ENCODE assay signal across 28 mouse cellular contexts in genomic region chr3:109775200-109775599, GRCm38 (mm10).
DNase-seq lines count a peak whose midpoint lies in the region; ATAC-seq and TF ChIP-seq lines count a peak whose summit lies in the region.
"Had no signal": no experiment of that assay in that cellular context is flagged by ENCODE, and none has a peak within 500 bp of the region (broad histone marks: within the 10 kb centered on the region; RNA-seq: fewer than 3 reads in every experiment).

No protein-coding gene starts in this region.

- H3K9ac ChIP-seq in hindbrain, embryonic 11.5 days (ENCODE audit: low read depth, low read length), result no peak overlapping the region
- no peak overlapping the region for H3K9ac ChIP-seq in hindbrain, postnatal 0 days (replicated peaks; ENCODE audit: low read length)
- no peak overlapping the region for H3K9ac ChIP-seq in kidney, embryonic 16.5 days (replicated peaks; ENCODE audit: low read length)
- H3K9ac ChIP-seq in limb, embryonic 13.5 days, result no peak overlapping the region
- H3K9ac ChIP-seq: embryonic facial prominence, embryonic 13.5 days; embryonic facial prominence, embryonic 15.5 days; forebrain, embryonic 12.5 days had no signal

- H3K27ac ChIP-seq in hindbrain, embryonic 11.5 days (ENCODE audit: low read depth, low read length), result no peak overlapping the region
- no peak overlapping the region for H3K27ac ChIP-seq in hindbrain, postnatal 0 days
- no peak overlapping the region for H3K27ac ChIP-seq in kidney, embryonic 16.5 days (ENCODE audit: low read length)
- H3K27ac ChIP-seq in limb, embryonic 13.5 days, result no peak overlapping the region
- H3K27ac ChIP-seq: embryonic facial prominence, embryonic 13.5 days; embryonic facial prominence, embryonic 15.5 days; forebrain, embryonic 10.5 days; forebrain, embryonic 12.5 days had no signal

- TF ChIP-seq CTCF in hindbrain, postnatal 0 days (IDR thresholded peaks at IDR 0.05; ENCODE audit: low read depth), result no peak

- no peaks in the 10 kb centered on the region for H3K4me1 ChIP-seq in hindbrain, embryonic 11.5 days (replicated peaks; ENCODE audit: control insufficient read depth, insufficient read depth, low read length)
- no peaks in the 10 kb centered on the region for H3K4me1 ChIP-seq in hindbrain, postnatal 0 days (ENCODE audit: insufficient read depth, low read length)
- H3K4me1 ChIP-seq in kidney, embryonic 16.5 days (ENCODE audit: insufficient read depth, low read length), result no peaks in the 10 kb centered on the region
- peaks cover 13% of the 10 kb centered on the region; the same call in 1 of the 2 replicates for H3K4me1 ChIP-seq in limb, embryonic 13.5 days
- H3K4me1 ChIP-seq: embryonic facial prominence, embryonic 15.5 days; forebrain, embryonic 10.5 days; forebrain, embryonic 12.5 days had no signal

- no peaks in the 10 kb centered on the region for H3K9me3 ChIP-seq in hindbrain, embryonic 11.5 days (ENCODE audit: control insufficient read depth, low read length)
- H3K9me3 ChIP-seq in hindbrain, postnatal 0 days (ENCODE audit: low read length), result no peaks in the 10 kb centered on the region
- H3K9me3 ChIP-seq in kidney, embryonic 16.5 days (ENCODE audit: low read length), result no peaks in the 10 kb centered on the region
- H3K9me3 ChIP-seq in limb, embryonic 13.5 days, result no peaks in the 10 kb centered on the region
- H3K9me3 ChIP-seq: embryonic facial prominence, embryonic 13.5 days; embryonic facial prominence, embryonic 15.5 days; forebrain, embryonic 10.5 days; forebrain, embryonic 12.5 days had no signal

- WGBS in hindbrain, embryonic 11.5 days, result 66% methylated on average over 2 of the region's 2 CpGs
- 76% methylated on average over 2 of the region's 2 CpGs for whole genome bisulfite sequencing in hindbrain, postnatal 0 days
- 38% methylated on average over 2 of the region's 2 CpGs for WGBS in kidney, embryonic 16.5 days
- 15% methylated on average over 2 of the region's 2 CpGs for WGBS in limb, embryonic 13.5 days

- H3K27me3 ChIP-seq in hindbrain, embryonic 11.5 days (ENCODE audit: control insufficient read depth, insufficient read depth, low read length), result no peaks in the 10 kb centered on the region
- H3K27me3 ChIP-seq in hindbrain, postnatal 0 days (ENCODE audit: insufficient read depth, low read length), result no peaks in the 10 kb centered on the region
- no peaks in the 10 kb centered on the region for H3K27me3 ChIP-seq in kidney, embryonic 16.5 days (ENCODE audit: insufficient read depth, low read length)
- H3K27me3 ChIP-seq in limb, embryonic 13.5 days, result no peaks in the 10 kb centered on the region
- H3K27me3 ChIP-seq: CH12.LX; embryonic facial prominence, embryonic 13.5 days; embryonic facial prominence, embryonic 15.5 days; forebrain, embryonic 12.5 days; Patski had no signal

- H3K4me2 ChIP-seq in hindbrain, embryonic 11.5 days (replicated peaks; ENCODE audit: low read depth, low read length), result no peak overlapping the region
- no peak overlapping the region for H3K4me2 ChIP-seq in hindbrain, postnatal 0 days (ENCODE audit: low read depth, low read length)
- no peak overlapping the region for H3K4me2 ChIP-seq in kidney, embryonic 16.5 days (replicated peaks; ENCODE audit: low read depth, low read length)
- no peak overlapping the region for H3K4me2 ChIP-seq in limb, embryonic 13.5 days (replicated peaks)
- H3K4me2 ChIP-seq: embryonic facial prominence, embryonic 13.5 days; embryonic facial prominence, embryonic 15.5 days; forebrain, embryonic 12.5 days had no signal

- H3K4me3 ChIP-seq in hindbrain, embryonic 11.5 days (ENCODE audit: low read depth, low read length), result no peak overlapping the region
- H3K4me3 ChIP-seq in hindbrain, postnatal 0 days (ENCODE audit: low read length), result no peak overlapping the region
- H3K4me3 ChIP-seq in kidney, embryonic 16.5 days (ENCODE audit: low read length), result no peak overlapping the region
- no peak overlapping the region for H3K4me3 ChIP-seq in limb, embryonic 13.5 days
- H3K4me3 ChIP-seq: embryonic facial prominence, embryonic 13.5 days; embryonic facial prominence, embryonic 15.5 days; erythroblast, embryonic 14.5 days; forebrain, embryonic 10.5 days; forebrain, embryonic 12.5 days had no signal

- H3K36me3 ChIP-seq in hindbrain, embryonic 11.5 days (ENCODE audit: control insufficient read depth, insufficient read depth, low read length), result no peaks in the 10 kb centered on the region
- H3K36me3 ChIP-seq in hindbrain, postnatal 0 days (ENCODE audit: insufficient read depth, low read length), result no peaks in the 10 kb centered on the region
- no peaks in the 10 kb centered on the region for H3K36me3 ChIP-seq in kidney, embryonic 16.5 days (ENCODE audit: insufficient read depth, low read length)
- no peaks in the 10 kb centered on the region for H3K36me3 ChIP-seq in limb, embryonic 13.5 days
- H3K36me3 ChIP-seq: embryonic facial prominence, embryonic 13.5 days; embryonic facial prominence, embryonic 15.5 days; forebrain, embryonic 10.5 days; forebrain, embryonic 12.5 days; G1E had no signal

- no peak for DNase-seq in hindbrain, embryonic 11.5 days (ENCODE audit: low spot score)
- no peak for DNase-seq in hindbrain, postnatal 0 days (ENCODE audit: low spot score)
- no peak for DNase-seq in kidney, postnatal 10 days
- DNase-seq in forelimb bud, embryonic 11.5 days (ENCODE audit: low read depth, low spot score), result peak; percentile 40
- no peak for DNase-seq in cerebellum, postnatal 4 days (ENCODE audit: low spot score in 2 of 2)
- DNase-seq: adrenal gland, adult 8-10 months; adrenal gland, postnatal 14 days; adrenal gland, postnatal 36 days; B cell, adult 2 months; cerebellum, adult 11-12 months; cerebellum, adult 2 months; cerebellum, adult 9-10 months; cerebellum, postnatal 10 days; cerebellum, postnatal 25 days; embryo, embryonic 11 days had no signal

- 0 out of 2 replicates have a peak, but pooled peaks have one; percentile 6 for ATAC-seq in hindbrain, embryonic 11.5 days (ENCODE audit: low FRiP score)
- ATAC-seq in hindbrain, postnatal 0 days, result no peak
- ATAC-seq in kidney, embryonic 16.5 days (ENCODE audit: low FRiP score, low TSS enrichment), result peak; percentile 39; the same call in 1 of the 2 replicates
- peak; percentile 64 for ATAC-seq in limb, embryonic 13.5 days (ENCODE audit: low FRiP score, low read depth)
- ATAC-seq: activated CD4-positive, CD25-positive, alpha-beta regulatory T cell, adult 4 months; CD4-positive, CD25-positive, alpha-beta regulatory T cell, adult 4 months; forebrain, embryonic 14.5 days; Patski had no signal
